ENCODE assay signal across 7 mouse cellular contexts in the genomic region with DNA sequence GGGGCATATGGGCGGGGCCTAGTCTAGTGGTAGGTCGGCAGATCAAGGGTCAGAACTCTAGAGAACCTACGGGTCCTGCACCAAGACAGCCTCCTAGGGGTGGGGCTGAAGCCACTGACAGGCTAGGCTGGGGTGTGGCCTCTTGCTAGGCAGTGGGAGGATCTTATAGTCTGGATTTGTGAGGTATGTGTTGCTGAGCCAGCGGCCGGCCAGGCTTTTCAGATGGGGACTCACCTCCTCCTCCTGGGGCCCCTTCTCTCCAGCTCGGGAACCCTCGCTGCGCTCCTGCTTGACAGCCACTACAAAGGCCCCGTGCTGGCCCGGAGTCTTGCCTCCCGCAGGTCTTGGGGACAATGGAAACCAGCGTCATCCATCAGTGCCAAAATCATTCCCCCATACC. TPM values are rescaled to one million over a fixed set of nuclear protein-coding genes. Genes with fewer than 3 reads are reported as not detected.
A peak's percentile ranks its signal among the peaks of the same experiment; 100 is the strongest.
DNase-seq lines count a peak whose midpoint lies in the region; ATAC-seq lines count a peak whose summit lies in the region.

No protein-coding gene starts in this region.

- WGBS in forebrain, embryonic 13.5 days: 4% methylated on average over 12 of the region's 12 CpGs

- peaks cover 16% of the 10 kb centered on the region for H3K36me3 ChIP-seq in forebrain, embryonic 13.5 days (ENCODE audit: poor library complexity, severe bottlenecking)

- H3K27ac ChIP-seq in forebrain, embryonic 13.5 days: no peak overlapping the region

- H3K4me1 ChIP-seq in forebrain, embryonic 13.5 days: peaks cover 32% of the 10 kb centered on the region

- H3K4me2 ChIP-seq in forebrain, embryonic 13.5 days: peak overlapping the region; percentile 95

- H3K9me3 ChIP-seq in forebrain, embryonic 13.5 days (replicated peaks): no peaks in the 10 kb centered on the region

- H3K4me3 ChIP-seq in forebrain, embryonic 13.5 days: peak overlapping the region; percentile 77

- DNase-seq in CD4-positive helper T cell, adult 2 months (ENCODE audit: low read depth, low spot score): peak; percentile 60
- peak; percentile 73 for DNase-seq in MN1 (ENCODE audit: low spot score)
- DNase-seq in kidney, adult 9 months: peak; percentile 74
- DNase-seq in lung, postnatal 25 days (ENCODE audit: low spot score): peak; percentile 55
- DNase-seq in right cerebral cortex, adult 2 months (ENCODE audit: low spot score in 2 of 2): no peak
- no peak for DNase-seq in frontal cortex, postnatal 14 days (ENCODE audit: low spot score in 2 of 2)

- H3K27me3 ChIP-seq in forebrain, embryonic 13.5 days: peaks cover 38% of the 10 kb centered on the region

- H3K9ac ChIP-seq in forebrain, embryonic 13.5 days: peak overlapping the region; percentile 82

- no peak for ATAC-seq in forebrain, embryonic 13.5 days

RNA-seq across cellular contexts. Expression of a gene that starts 1.1 kb away (rescaled TPM):
- polyA plus RNA-seq in forebrain, embryonic 13.5 days (2015; fragmentation: Nextera tagmentation; extraction: Ambion mirVana): 60.6 and 61.1 TPM in 2 replicates

RNA-seq across cellular contexts. Expression of a gene that starts 6.1 kb away (rescaled TPM):
- polyA plus RNA-seq in forebrain, embryonic 13.5 days (2015; fragmentation: Nextera tagmentation; extraction: Ambion mirVana): not detected in 2 replicates

RNA-seq across cellular contexts. Expression of a gene that starts 8.1 kb away (rescaled TPM):
- 6.3 and 6.8 TPM in 2 replicates for polyA plus RNA-seq in forebrain, embryonic 13.5 days (2015; fragmentation: Nextera tagmentation; extraction: Ambion mirVana)

RNA-seq across cellular contexts. Expression of a gene that starts 16.5 kb away (rescaled TPM):
- 0.44 and 0.45 TPM in 2 replicates for polyA plus RNA-seq in forebrain, embryonic 13.5 days (2015; fragmentation: Nextera tagmentation; extraction: Ambion mirVana)

RNA-seq across cellular contexts. Expression of a gene that starts 20.6 kb away (rescaled TPM):
- 2.6 and 3.8 TPM in 2 replicates for polyA plus RNA-seq in forebrain, embryonic 13.5 days (2015; fragmentation: Nextera tagmentation; extraction: Ambion mirVana)

Comparison
In these comparisons a context has a peak if more than half of its experiments do, and no peak if none do; other contexts are left out.
1. DNase-seq: peak in CD4-positive helper T cell, adult 2 months (single experiment), MN1 (single experiment), kidney, adult 9 months (single experiment) and lung, postnatal 25 days (single experiment); none in right cerebral cortex, adult 2 months (0 of 2) and frontal cortex, postnatal 14 days (0 of 2).